Mouse (Mus musculus): ENCODE results near the gene Evc. TPM values are rescaled to one million over a fixed set of nuclear protein-coding genes. Genes with fewer than 3 reads are reported as not detected.
A peak's percentile ranks its signal among the peaks of the same experiment; 100 is the strongest.

The Evc gene
- polyA plus RNA-seq, 1 experiment from 2014 or later = 11.8 TPM

DNA sequence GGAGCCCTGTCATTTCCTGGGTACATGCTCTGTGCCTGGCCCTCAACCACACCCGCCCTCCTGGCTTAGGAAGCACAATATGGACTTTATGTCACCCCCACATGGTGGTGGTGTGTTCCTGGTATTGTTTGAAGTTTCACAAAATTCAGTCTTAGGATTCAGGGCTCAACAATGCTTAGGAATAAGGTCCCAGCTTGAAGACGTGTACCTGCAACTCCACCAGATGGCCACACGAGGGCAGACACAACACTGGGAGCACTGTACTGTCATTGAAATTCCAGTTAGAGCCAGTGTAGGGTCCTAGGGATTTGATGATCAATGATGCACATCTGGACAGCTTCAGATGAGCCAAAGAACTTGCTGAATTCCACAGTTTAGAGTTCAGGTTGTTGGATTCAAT lies 47.5 kb downstream of the Evc start:
- DNase-seq (ENCODE audit: low spot score, missing footprints) (peak; percentile 91), ATAC-seq (ENCODE audit: low FRiP score) (no peak)
- Histone ChIP-seq H3K9me3 (ENCODE audit: control insufficient read depth, low read length) (no peaks in the 10 kb centered on the region), H3K4me1 (ENCODE audit: control insufficient read depth, insufficient read depth, low read length) (no peaks in the 10 kb centered on the region), H3K27me3 (ENCODE audit: control insufficient read depth, insufficient read depth, low read length) (no peaks in the 10 kb centered on the region), H3K27ac (ENCODE audit: low read depth, low read length) (no peak overlapping the region), H3K4me3 (ENCODE audit: low read depth, low read length) (no peak overlapping the region), H3K9ac (ENCODE audit: low read length) (no peak overlapping the region), H3K4me2 (no peak overlapping the region), H3K36me3 (ENCODE audit: control insufficient read depth, insufficient read depth, low read length) (peaks cover 8% of the 10 kb centered on the region)
- WGBS = 17% methylated on average over 3 of the region's 3 CpGs

DNA sequence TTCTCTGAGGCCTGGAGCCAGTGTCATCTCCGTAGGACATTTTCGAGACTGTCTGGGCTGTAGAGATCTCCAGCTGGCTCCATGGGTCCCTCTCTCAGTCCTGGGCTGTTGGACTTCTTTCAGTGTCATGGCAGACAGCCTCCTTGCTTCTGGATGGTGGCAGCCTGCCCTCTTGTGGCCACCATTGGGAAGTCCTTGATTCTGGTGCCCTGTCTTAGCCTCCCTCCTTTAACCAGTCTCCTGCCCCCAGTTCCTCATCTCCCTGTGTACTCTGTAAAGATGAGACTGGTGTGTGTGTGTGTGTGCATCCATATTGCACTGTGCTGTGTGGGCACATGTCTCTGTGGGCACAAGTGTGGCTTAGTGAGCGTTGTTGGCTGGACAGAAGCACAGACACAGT lies 48.3 kb downstream of the Evc start:
- H3K4me1 ChIP-seq (ENCODE audit: control insufficient read depth, insufficient read depth, low read length) = no peaks in the 10 kb centered on the region
- 87% methylated on average over 3 of the region's 3 CpGs for WGBS
- peaks cover 13% of the 10 kb centered on the region for H3K36me3 ChIP-seq (ENCODE audit: control insufficient read depth, insufficient read depth, low read length)
- no peak overlapping the region for H3K4me3 ChIP-seq (ENCODE audit: low read depth, low read length)
- no peak overlapping the region for H3K9ac ChIP-seq (ENCODE audit: low read length)
- no peaks in the 10 kb centered on the region for H3K27me3 ChIP-seq (ENCODE audit: control insufficient read depth, insufficient read depth, low read length)
- DNase-seq (ENCODE audit: low spot score, missing footprints) (peak; percentile 94), ATAC-seq (ENCODE audit: low FRiP score) (peak; percentile 55; the same call in 1 of the 2 replicates)
- no peak overlapping the region for H3K4me2 ChIP-seq
- H3K9me3 ChIP-seq (ENCODE audit: control insufficient read depth, low read length) = no peaks in the 10 kb centered on the region
- no peak overlapping the region for H3K27ac ChIP-seq (ENCODE audit: low read depth, low read length)

DNA sequence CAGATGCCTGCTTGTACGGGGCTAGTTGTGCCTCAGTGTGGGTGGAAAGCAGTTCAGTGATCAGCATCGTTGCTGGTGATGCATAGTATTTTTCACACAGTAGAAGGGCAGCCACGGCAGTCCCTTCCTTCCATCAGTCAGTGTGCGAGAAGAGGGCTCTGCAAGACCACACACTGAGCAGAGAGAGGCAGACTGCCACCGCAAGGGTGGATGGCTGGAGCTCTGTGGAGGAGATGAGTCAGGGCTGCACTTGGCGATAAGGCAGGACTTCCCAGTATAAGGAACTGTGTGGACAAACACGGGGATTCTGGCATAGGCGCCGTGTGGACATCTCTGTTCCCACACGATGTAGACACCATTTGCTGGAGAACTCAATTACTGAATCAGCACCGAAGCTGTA lies 55.7 kb downstream of the Evc start:
- DNase-seq (ENCODE audit: low spot score, missing footprints) (no peak), ATAC-seq (ENCODE audit: low FRiP score) (no peak)
- H3K4me2 ChIP-seq = no peak overlapping the region
- no peak overlapping the region for H3K27ac ChIP-seq (ENCODE audit: low read depth, low read length)
- 93% methylated on average over 11 of the region's 11 CpGs for WGBS
- no peak overlapping the region for H3K4me3 ChIP-seq (ENCODE audit: low read depth, low read length)
- H3K9ac ChIP-seq (ENCODE audit: low read length) = no peak overlapping the region
- no peaks in the 10 kb centered on the region for H3K9me3 ChIP-seq (ENCODE audit: control insufficient read depth, low read length)
- H3K36me3 ChIP-seq (ENCODE audit: control insufficient read depth, insufficient read depth, low read length) = peaks cover 32% of the 10 kb centered on the region
- no peaks in the 10 kb centered on the region for H3K4me1 ChIP-seq (ENCODE audit: control insufficient read depth, insufficient read depth, low read length)
- H3K27me3 ChIP-seq (ENCODE audit: control insufficient read depth, insufficient read depth, low read length) = no peaks in the 10 kb centered on the region

DNA sequence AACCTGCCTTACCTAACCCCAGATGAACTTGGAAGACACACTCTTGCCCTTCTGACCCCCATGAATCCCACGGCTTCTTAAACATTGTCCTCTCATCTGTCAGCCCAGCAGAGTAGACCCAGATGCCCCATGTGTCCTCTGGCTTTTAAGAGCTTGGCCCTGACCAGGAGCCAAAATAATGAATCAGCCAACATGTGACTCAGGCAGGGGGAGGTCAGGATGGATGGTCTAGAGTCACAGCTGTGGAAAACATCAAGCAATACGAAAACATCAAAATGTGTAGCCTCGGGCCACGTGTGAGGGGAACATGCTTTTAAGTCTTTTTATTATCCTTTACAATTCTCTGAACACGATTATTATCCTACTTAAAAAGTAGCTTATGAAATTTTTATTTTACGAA lies 72.9 kb downstream of the Evc start:
- Histone ChIP-seq H3K27ac (ENCODE audit: low read depth, low read length) (no peak overlapping the region), H3K36me3 (ENCODE audit: control insufficient read depth, insufficient read depth, low read length) (peaks cover 9% of the 10 kb centered on the region), H3K4me2 (no peak overlapping the region), H3K27me3 (ENCODE audit: control insufficient read depth, insufficient read depth, low read length) (no peaks in the 10 kb centered on the region), H3K9me3 (ENCODE audit: control insufficient read depth, low read length) (no peaks in the 10 kb centered on the region), H3K4me3 (ENCODE audit: low read depth, low read length) (no peak overlapping the region), H3K9ac (ENCODE audit: low read length) (no peak overlapping the region), H3K4me1 (ENCODE audit: control insufficient read depth, insufficient read depth, low read length) (no peaks in the 10 kb centered on the region)
- no peak for DNase-seq (ENCODE audit: low spot score, missing footprints)
- 87% methylated on average over 6 of the region's 6 CpGs for WGBS
- ATAC-seq (ENCODE audit: low FRiP score) = no peak

DNA sequence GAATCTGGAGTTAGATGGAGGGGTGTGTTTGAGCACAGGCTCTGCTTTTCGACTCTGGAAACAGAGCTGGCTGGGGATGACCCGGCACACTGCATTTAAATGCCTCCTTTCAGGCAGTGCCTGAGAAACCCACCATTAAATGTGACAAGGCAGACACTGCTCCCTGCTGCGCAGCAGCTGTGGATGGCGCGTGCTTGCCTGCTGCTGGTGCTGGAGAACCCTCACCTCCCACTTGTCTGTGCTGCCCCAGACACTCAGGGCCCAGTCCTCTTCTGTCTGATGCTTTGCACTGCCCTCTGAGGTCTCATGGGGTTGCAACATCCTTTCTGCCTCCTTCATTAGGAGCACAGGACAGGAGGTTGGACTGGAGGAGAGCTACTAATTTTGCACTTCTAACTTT lies 75.0 kb downstream of the Evc start:
- 68% methylated on average over 5 of the region's 5 CpGs for WGBS
- ATAC-seq (ENCODE audit: low FRiP score) = peak; percentile 40; the same call in 1 of the 2 replicates
- peaks cover 2% of the 10 kb centered on the region for H3K4me1 ChIP-seq (ENCODE audit: control insufficient read depth, insufficient read depth, low read length)

DNA sequence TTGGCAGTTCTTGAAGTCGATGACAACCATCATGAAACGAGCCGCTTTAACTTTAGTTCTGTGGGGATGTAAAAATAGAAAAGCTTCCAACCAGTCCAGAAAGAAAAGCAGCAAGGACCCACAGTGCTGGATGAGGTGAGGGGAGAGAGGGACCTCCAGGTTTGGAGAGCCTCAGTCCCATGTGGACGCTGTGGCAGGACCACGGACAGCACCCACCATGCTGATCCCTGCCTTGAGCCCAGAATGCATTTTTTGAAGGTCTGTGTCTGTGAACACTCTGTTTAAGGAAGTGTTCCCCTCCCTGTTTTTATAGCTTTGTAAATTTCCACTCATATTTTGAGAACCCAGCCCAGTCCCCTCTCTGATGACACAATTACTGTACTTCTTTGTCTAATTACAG lies 79.5 kb downstream of the Evc start:
- no peak overlapping the region for H3K4me3 ChIP-seq (ENCODE audit: low read depth, low read length)
- no peaks in the 10 kb centered on the region for H3K36me3 ChIP-seq (ENCODE audit: control insufficient read depth, insufficient read depth, low read length)
- no peak overlapping the region for H3K4me2 ChIP-seq
- WGBS = 67% methylated on average over 5 of the region's 5 CpGs
- no peaks in the 10 kb centered on the region for H3K27me3 ChIP-seq (ENCODE audit: control insufficient read depth, insufficient read depth, low read length)
- DNase-seq (ENCODE audit: low spot score, missing footprints) (peak; percentile 89), ATAC-seq (ENCODE audit: low FRiP score) (no peak)
- no peaks in the 10 kb centered on the region for H3K9me3 ChIP-seq (ENCODE audit: control insufficient read depth, low read length)
- peaks cover 7% of the 10 kb centered on the region for H3K4me1 ChIP-seq (ENCODE audit: control insufficient read depth, insufficient read depth, low read length)
- no peak overlapping the region for H3K9ac ChIP-seq (ENCODE audit: low read length)
- no peak overlapping the region for H3K27ac ChIP-seq (ENCODE audit: low read depth, low read length)

More for the DNA sequence above, 75.0 kb downstream of the Evc start:
- H3K27me3 ChIP-seq (ENCODE audit: control insufficient read depth, insufficient read depth, low read length) = no peaks in the 10 kb centered on the region
- H3K4me3 ChIP-seq (ENCODE audit: low read depth, low read length) = no peak overlapping the region
- no peaks in the 10 kb centered on the region for H3K9me3 ChIP-seq (ENCODE audit: control insufficient read depth, low read length)
- DNase-seq (ENCODE audit: low spot score, missing footprints) = no peak
- H3K9ac ChIP-seq (ENCODE audit: low read length) = no peak overlapping the region
- H3K36me3 ChIP-seq (ENCODE audit: control insufficient read depth, insufficient read depth, low read length) = peaks cover 9% of the 10 kb centered on the region
- H3K4me2 ChIP-seq = no peak overlapping the region
- no peak overlapping the region for H3K27ac ChIP-seq (ENCODE audit: low read depth, low read length)

DNA sequence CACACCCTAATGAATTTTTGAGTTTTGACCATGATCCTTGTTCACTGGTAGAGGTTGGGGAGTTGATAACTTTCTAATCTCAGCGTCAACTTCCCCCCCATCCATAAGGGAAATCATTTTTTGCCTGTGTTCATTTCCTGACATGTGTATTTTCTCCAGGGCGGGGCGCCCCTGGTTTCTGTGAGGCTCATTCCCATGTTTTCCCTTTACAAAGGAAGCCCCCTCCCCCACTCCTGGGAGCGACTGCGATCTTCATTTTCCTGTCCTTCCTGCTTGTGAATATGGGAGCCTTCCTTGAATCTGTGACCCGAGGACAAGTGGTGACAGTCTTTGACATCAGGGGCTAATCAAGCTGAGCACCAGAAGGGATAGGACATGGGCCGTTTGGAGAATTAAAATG lies 79.9 kb downstream of the Evc start:
- no peak overlapping the region for H3K4me3 ChIP-seq (ENCODE audit: low read depth, low read length)
- no peak for DNase-seq (ENCODE audit: low spot score, missing footprints)
- no peaks in the 10 kb centered on the region for H3K36me3 ChIP-seq (ENCODE audit: control insufficient read depth, insufficient read depth, low read length)
- peaks cover 7% of the 10 kb centered on the region for H3K4me1 ChIP-seq (ENCODE audit: control insufficient read depth, insufficient read depth, low read length)
- no peaks in the 10 kb centered on the region for H3K27me3 ChIP-seq (ENCODE audit: control insufficient read depth, insufficient read depth, low read length)
- H3K27ac ChIP-seq (ENCODE audit: low read depth, low read length) = no peak overlapping the region
- H3K9me3 ChIP-seq (ENCODE audit: control insufficient read depth, low read length) = no peaks in the 10 kb centered on the region
- no peak for ATAC-seq (ENCODE audit: low FRiP score)
- WGBS = 71% methylated on average over 7 of the region's 7 CpGs
- H3K9ac ChIP-seq (ENCODE audit: low read length) = no peak overlapping the region
- no peak overlapping the region for H3K4me2 ChIP-seq

DNA sequence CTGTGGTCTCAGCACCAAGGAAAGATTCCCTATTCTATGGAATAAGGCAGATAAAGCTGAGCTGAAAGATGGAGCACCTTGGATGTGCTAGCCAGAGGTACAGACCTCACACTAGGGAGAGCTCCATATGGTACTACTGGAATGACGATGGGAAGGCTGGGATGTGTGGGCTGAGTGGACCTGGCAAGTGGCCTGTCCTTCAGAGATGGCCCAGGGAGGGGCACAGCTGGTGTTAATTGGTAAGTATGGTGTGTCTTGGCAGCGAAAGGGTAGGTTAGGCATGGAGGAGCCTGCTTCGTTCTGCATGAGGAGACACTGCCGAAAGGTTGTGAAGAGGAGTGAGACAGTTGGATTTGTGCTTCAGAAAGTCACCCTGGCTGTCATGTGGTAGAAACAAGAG lies 82.2 kb downstream of the Evc start:
- H3K9ac ChIP-seq (ENCODE audit: low read length) = no peak overlapping the region
- DNase-seq (ENCODE audit: low spot score, missing footprints) (no peak), ATAC-seq (ENCODE audit: low FRiP score) (no peak)
- no peaks in the 10 kb centered on the region for H3K27me3 ChIP-seq (ENCODE audit: control insufficient read depth, insufficient read depth, low read length)
- peaks cover 9% of the 10 kb centered on the region for H3K4me1 ChIP-seq (ENCODE audit: control insufficient read depth, insufficient read depth, low read length)
- H3K36me3 ChIP-seq (ENCODE audit: control insufficient read depth, insufficient read depth, low read length) = no peaks in the 10 kb centered on the region
- no peak overlapping the region for H3K4me2 ChIP-seq
- WGBS = 87% methylated on average over 4 of the region's 4 CpGs
- H3K27ac ChIP-seq (ENCODE audit: low read depth, low read length) = no peak overlapping the region
- H3K4me3 ChIP-seq (ENCODE audit: low read depth, low read length) = no peak overlapping the region
- no peaks in the 10 kb centered on the region for H3K9me3 ChIP-seq (ENCODE audit: control insufficient read depth, low read length)

DNA sequence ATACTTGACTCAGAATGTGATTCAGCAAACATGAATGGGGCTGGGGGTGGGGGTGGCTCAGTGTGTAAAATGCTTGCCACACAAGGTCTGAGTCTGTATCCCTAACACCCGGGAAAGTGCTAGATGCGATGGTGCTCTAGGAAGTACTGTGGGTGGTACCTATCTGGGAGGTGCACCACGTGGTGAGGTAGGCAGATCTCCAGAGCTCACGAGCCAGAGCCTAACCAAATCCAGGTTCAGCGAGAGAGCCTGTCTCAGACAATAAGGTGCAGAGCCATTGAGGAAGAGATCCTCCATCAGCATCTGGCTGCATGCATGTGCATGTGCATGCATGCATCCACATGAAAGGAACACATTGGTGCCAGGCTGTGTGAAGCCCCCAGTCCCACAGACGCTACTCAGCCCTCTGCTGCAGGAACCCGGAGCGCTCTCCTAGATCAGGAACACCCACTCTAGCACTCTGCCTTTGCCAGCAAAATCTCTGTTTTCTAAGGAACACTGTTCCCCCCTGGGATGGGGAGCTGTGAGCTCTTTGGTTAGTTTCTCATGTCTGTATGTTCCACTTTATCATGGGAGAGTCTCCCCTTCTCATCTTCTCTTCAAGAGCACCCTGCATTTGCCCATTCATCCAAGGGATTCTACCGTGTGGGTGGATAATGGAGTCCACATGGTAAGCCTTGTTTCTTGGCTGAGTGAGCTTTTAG lies 84.4 kb downstream of the Evc start:
- H3K36me3 ChIP-seq (ENCODE audit: control insufficient read depth, insufficient read depth, low read length) = no peaks in the 10 kb centered on the region
- H3K4me2 ChIP-seq = no peak overlapping the region
- no peaks in the 10 kb centered on the region for H3K27me3 ChIP-seq (ENCODE audit: control insufficient read depth, insufficient read depth, low read length)
- no peaks in the 10 kb centered on the region for H3K9me3 ChIP-seq (ENCODE audit: control insufficient read depth, low read length)
- WGBS = 91% methylated on average over 9 of the region's 9 CpGs
- no peak overlapping the region for H3K4me3 ChIP-seq (ENCODE audit: low read depth, low read length)
- no peak overlapping the region for H3K9ac ChIP-seq (ENCODE audit: low read length)
- H3K27ac ChIP-seq (ENCODE audit: low read depth, low read length) = no peak overlapping the region
- DNase-seq (ENCODE audit: low spot score, missing footprints) (no peak), ATAC-seq (ENCODE audit: low FRiP score) (no peak)
- peaks cover 16% of the 10 kb centered on the region for H3K4me1 ChIP-seq (ENCODE audit: control insufficient read depth, insufficient read depth, low read length)

Data from midbrain, embryonic 11.5 days (tissue).